Mouse (Mus musculus) cerebellum, adult 2 months (tissue): Measurements from ENCODE around the gene Cdca7. TPM values are rescaled to one million over a fixed set of nuclear protein-coding genes. Genes with fewer than 3 reads are reported as not detected.

Experiments
- DNase-seq, 2 experiments: peaks; one replicate each; pipeline ENCODE4 v3.0.0; 2021
- H3K27ac ChIP-seq: fragments of 200-500 bp; 2 replicates; pipeline ENCODE4 v1.5.1; 2012; ENCODE audit warnings: low read length, control low read depth, inconsistent platforms; ENCODE audit not compliant: insufficient read depth
- H3K27me3 ChIP-seq: fragments of 200-500 bp; 2 replicates; pipeline ENCODE4 v1.6.1; 2012; ENCODE audit warnings: inconsistent platforms, mild to moderate bottlenecking, low read length, moderate library complexity; ENCODE audit not compliant: control insufficient read depth, insufficient read depth
- H3K4me1 ChIP-seq: fragments of 200-500 bp; 2 replicates; pipeline ENCODE4 v1.6.1; 2011; ENCODE audit warnings: low read length; ENCODE audit not compliant: control insufficient read depth, insufficient read depth
- H3K4me3 ChIP-seq: fragments of 200-500 bp; replicated peaks from 2 replicates; pipeline ENCODE3; 2011; ENCODE audit warnings: mild to moderate bottlenecking, low read depth, low read length, control low read depth; ENCODE audit not compliant: insufficient read depth
- CTCF ChIP-seq: fragments of 200-500 bp; IDR thresholded peaks from 2 replicates; pipeline ENCODE4 v1.5.1; 2011; ENCODE audit warnings: low read depth, mild to moderate bottlenecking, control low read depth, low read length, moderate library complexity, borderline replicate concordance; ENCODE audit not compliant: insufficient read depth
- POLR2A ChIP-seq: fragments of 200-500 bp; IDR thresholded peaks from 2 replicates; pipeline ENCODE4 v1.6.1; 2011; ENCODE audit warnings: low read length, control low read depth, borderline replicate concordance; ENCODE audit not compliant: insufficient read depth
- WGBS: fragments of 180-500 bp; shearing (Covaris S2); methylation state at CpG from one replicate; pipeline ENCODE4 v1.1.7; 2018; 5-methylcytosine and 5-hydroxymethylcytosine counted together
- polyA plus RNA-seq: library from polyadenylated mRNA; depleted of rRNA; stranded (reverse); fragments of >200 nt; gene quantifications from 2 replicates; pipeline ENCODE4 v1.2.3, GENCODE M21; 2012

The Cdca7 gene
- polyA plus RNA-seq, 1 experiment = 2.0 TPM

- Histone ChIP-seq H3K27ac (no peak overlapping the region), H3K27me3 (no peaks in the 10 kb centered on the region; the same call in 1 of the 2 replicates), H3K4me1 (0 out of 2 replicates have a peak, but pooled peaks cover 3% of the 10 kb centered on the region), H3K4me3 (peak overlapping the region; percentile 66)
- TF ChIP-seq POLR2A (no peak), CTCF (no peak)
- DNase-seq = no peak
- WGBS = 1% methylated on average over 53 of the region's 53 CpGs
Measured at GRCm38 (mm10) chr2:72476486-72477211, 690 bp downstream of the Cdca7 start.

- no peak for DNase-seq
- no peak for TF ChIP-seq CTCF
- TF ChIP-seq POLR2A = no peak
- no peak overlapping the region for H3K4me3 ChIP-seq
- WGBS = 21% methylated on average over 11 of the region's 11 CpGs
- 0 out of 2 replicates have a peak, but pooled peaks cover 3% of the 10 kb centered on the region for H3K4me1 ChIP-seq
- H3K27ac ChIP-seq = no peak overlapping the region
- H3K27me3 ChIP-seq = no peaks in the 10 kb centered on the region; the same call in 1 of the 2 replicates
Measured at GRCm38 (mm10) chr2:72477221-72477620, 1.3 kb downstream of the Cdca7 start.

DNA sequence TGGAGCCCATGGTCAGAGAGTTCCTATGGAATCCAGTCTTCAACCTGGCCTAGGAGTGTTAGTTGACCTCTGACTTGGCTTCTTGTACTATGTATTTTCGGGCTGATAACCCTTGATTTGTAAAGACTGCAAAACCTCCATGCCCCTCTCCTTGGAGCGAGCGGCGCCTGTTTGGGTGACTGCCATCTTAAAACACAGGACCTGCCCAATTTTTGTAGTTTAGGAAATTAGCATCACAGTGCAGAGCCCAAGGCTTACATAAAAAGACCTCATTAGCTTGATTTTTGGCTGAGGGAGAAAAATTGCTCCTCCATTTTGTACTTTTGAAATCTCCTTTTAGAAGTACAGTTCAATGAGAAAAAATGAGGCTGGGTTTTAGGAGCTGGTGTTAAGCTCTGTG, 2.2 kb downstream of the Cdca7 start:
- no peak overlapping the region for H3K27ac ChIP-seq
- TF ChIP-seq CTCF = no peak
- no peak for TF ChIP-seq POLR2A
- H3K4me1 ChIP-seq = 0 out of 2 replicates have a peak, but pooled peaks cover 3% of the 10 kb centered on the region
- no peaks in the 10 kb centered on the region; the same call in 1 of the 2 replicates for H3K27me3 ChIP-seq
- no peak for DNase-seq
- H3K4me3 ChIP-seq = no peak overlapping the region
- WGBS = 46% methylated on average over 4 of the region's 4 CpGs

- H3K27me3 ChIP-seq = no peaks in the 10 kb centered on the region; the same call in 1 of the 2 replicates
- DNase-seq = no peak
- WGBS = 60% methylated on average over 13 of the region's 13 CpGs
- H3K4me3 ChIP-seq = no peak overlapping the region
- H3K4me1 ChIP-seq = 0 out of 2 replicates have a peak, but pooled peaks cover 3% of the 10 kb centered on the region
- H3K27ac ChIP-seq = no peak overlapping the region
- TF ChIP-seq CTCF = no peak
- TF ChIP-seq POLR2A = no peak
Measured at GRCm38 (mm10) chr2:72478921-72479320, 3.0 kb downstream of the Cdca7 start.

GRCm38 (mm10) chr2:72479818-72480217, 3.9 kb downstream of the Cdca7 start:
- no peak for DNase-seq
- Histone ChIP-seq H3K27ac (no peak overlapping the region), H3K27me3 (no peaks in the 10 kb centered on the region; the same call in 1 of the 2 replicates), H3K4me1 (0 out of 2 replicates have a peak, but pooled peaks cover 3% of the 10 kb centered on the region), H3K4me3 (no peak overlapping the region)
- no peak for TF ChIP-seq CTCF
- 80% methylated on average over 9 of the region's 9 CpGs for WGBS

DNA sequence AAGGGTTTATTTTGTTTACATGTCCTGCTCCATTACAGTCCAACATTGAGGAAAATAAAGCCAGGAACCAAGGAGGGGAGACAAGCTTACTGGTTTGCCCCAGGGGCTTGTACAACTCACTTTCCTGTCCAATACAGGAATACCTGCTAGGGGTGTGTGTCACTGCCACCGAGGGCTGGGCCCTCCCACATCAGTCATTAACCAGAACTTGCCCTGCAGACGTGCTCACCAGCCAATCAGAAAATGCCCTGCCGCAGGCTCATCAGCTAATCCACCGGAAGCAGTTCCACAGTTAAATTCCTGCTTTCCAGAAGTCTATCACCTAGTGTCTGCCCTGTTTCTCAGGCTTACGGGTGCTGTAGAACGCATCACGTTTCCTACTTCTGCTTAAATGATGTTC, 15.7 kb downstream of the Cdca7 start:
- no peak overlapping the region for H3K4me3 ChIP-seq
- H3K27ac ChIP-seq = no peak overlapping the region
- DNase-seq = no peak
- H3K4me1 ChIP-seq = no peaks in the 10 kb centered on the region
- no peaks in the 10 kb centered on the region for H3K27me3 ChIP-seq
- no peak for TF ChIP-seq POLR2A
- WGBS = 60% methylated on average over 7 of the region's 7 CpGs

DNA sequence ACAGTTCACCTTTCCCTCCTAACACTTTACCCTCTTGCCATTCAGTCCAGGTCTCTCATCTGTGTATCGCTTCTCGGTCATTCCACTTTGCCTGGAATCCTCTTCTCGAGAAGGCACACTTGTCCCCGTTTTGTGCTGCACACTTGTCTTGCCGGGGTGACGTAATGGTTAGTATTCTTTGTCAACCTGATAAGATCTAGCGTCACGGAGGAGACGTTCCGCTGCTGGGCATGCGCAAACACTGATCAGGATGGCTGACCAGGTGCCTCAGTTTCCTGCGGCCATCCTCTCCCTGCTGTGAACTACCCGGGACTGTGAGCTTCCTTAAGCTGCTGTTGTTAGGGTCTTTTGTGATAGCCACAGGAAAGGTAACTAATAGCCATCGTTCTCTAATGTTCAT, 17.1 kb downstream of the Cdca7 start:
- H3K4me3 ChIP-seq = no peak overlapping the region
- no peak for TF ChIP-seq POLR2A
- TF ChIP-seq CTCF = no peak
- H3K4me1 ChIP-seq = no peaks in the 10 kb centered on the region
- no peaks in the 10 kb centered on the region for H3K27me3 ChIP-seq
- no peak overlapping the region for H3K27ac ChIP-seq
- DNase-seq = no peak
- WGBS = 54% methylated on average over 14 of the region's 14 CpGs

GRCm38 (mm10) chr2:72499074-72499721, 23.2 kb downstream of the Cdca7 start:
- H3K4me3 ChIP-seq = no peak overlapping the region
- 23% methylated on average over 23 of the region's 23 CpGs for WGBS
- TF ChIP-seq POLR2A = no peak
- no peak for TF ChIP-seq CTCF

More at GRCm38 (mm10) chr2:72499074-72499721, 23.2 kb downstream of the Cdca7 start:
- Histone ChIP-seq H3K27me3 (0 out of 2 replicates have a peak, but pooled peaks cover 2% of the 10 kb centered on the region), H3K4me1 (no peaks in the 10 kb centered on the region), H3K27ac (no peak overlapping the region)
- no peak for DNase-seq
